Mouse (Mus musculus): ENCODE data around the gene Rnf8. TPM values are rescaled to one million over a fixed set of nuclear protein-coding genes. Genes with fewer than 3 reads are reported as not detected.
"Not testable (repeated sequence)": the region's sequence is repeated elsewhere in the genome, so short reads cannot be mapped to it uniquely, and the experiment has no call there.

Gene Rnf8
- polyA plus RNA-seq, 1 experiment from 2014 or later: 67.3 TPM

GRCm38 (mm10) chr17:29595891-29596770 lies 18.5 kb upstream of the Rnf8 start:
- ATAC-seq (ENCODE audit: insufficient number of reproducible peaks, low FRiP score, low TSS enrichment, low read depth): no peak
- WGBS: 87% methylated on average over 15 of the region's 15 CpGs
- peaks cover 69% of the 10 kb centered on the region for H3K36me3 ChIP-seq
- no peak overlapping the region for H3K9ac ChIP-seq
- no peaks in the 10 kb centered on the region for H3K27me3 ChIP-seq
- H3K4me1 ChIP-seq: no peaks in the 10 kb centered on the region
- no peaks in the 10 kb centered on the region for H3K9me3 ChIP-seq
- no peak overlapping the region for H3K4me2 ChIP-seq
- no peak overlapping the region for H3K27ac ChIP-seq
- H3K4me3 ChIP-seq: no peak overlapping the region

GRCm38 (mm10) chr17:29596771-29597132 lies 17.8 kb upstream of the Rnf8 start:
- H3K9me3 ChIP-seq: no peaks in the 10 kb centered on the region
- no peaks in the 10 kb centered on the region for H3K27me3 ChIP-seq
- ATAC-seq (ENCODE audit: insufficient number of reproducible peaks, low FRiP score, low TSS enrichment, low read depth): no peak
- H3K4me2 ChIP-seq: no peak overlapping the region
- 91% methylated on average over 13 of the region's 13 CpGs for WGBS
- no peak overlapping the region for H3K27ac ChIP-seq
- no peak overlapping the region for H3K9ac ChIP-seq
- no peak overlapping the region for H3K4me3 ChIP-seq
- H3K36me3 ChIP-seq: peaks cover 73% of the 10 kb centered on the region
- H3K4me1 ChIP-seq: no peaks in the 10 kb centered on the region

- ATAC-seq (ENCODE audit: insufficient number of reproducible peaks, low FRiP score, low TSS enrichment, low read depth): no peak
- Histone ChIP-seq H3K4me2 (no peak overlapping the region), H3K9ac (no peak overlapping the region), H3K27ac (no peak overlapping the region), H3K9me3 (no peaks in the 10 kb centered on the region), H3K4me1 (no peaks in the 10 kb centered on the region), H3K27me3 (no peaks in the 10 kb centered on the region), H3K36me3 (peaks cover 85% of the 10 kb centered on the region), H3K4me3 (no peak overlapping the region)
- 92% methylated on average over 14 of the region's 14 CpGs for WGBS
Observed at GRCm38 (mm10) chr17:29599051-29599450, 15.5 kb upstream of the Rnf8 start.

GRCm38 (mm10) chr17:29599537-29599936 lies 15.1 kb upstream of the Rnf8 start:
- no peak overlapping the region for H3K4me2 ChIP-seq
- peaks cover 87% of the 10 kb centered on the region for H3K36me3 ChIP-seq
- no peak overlapping the region for H3K27ac ChIP-seq
- H3K4me1 ChIP-seq: no peaks in the 10 kb centered on the region
- no peak overlapping the region for H3K9ac ChIP-seq
- no peaks in the 10 kb centered on the region for H3K9me3 ChIP-seq
- no peaks in the 10 kb centered on the region for H3K27me3 ChIP-seq
- no peak overlapping the region for H3K4me3 ChIP-seq
- 81% methylated on average over 8 of the region's 8 CpGs for WGBS
- ATAC-seq (ENCODE audit: insufficient number of reproducible peaks, low FRiP score, low TSS enrichment, low read depth): no peak

GRCm38 (mm10) chr17:29601391-29601790 lies 13.2 kb upstream of the Rnf8 start:
- H3K9me3 ChIP-seq: no peaks in the 10 kb centered on the region
- 79% methylated on average over 4 of the region's 4 CpGs for WGBS
- no peaks in the 10 kb centered on the region for H3K27me3 ChIP-seq
- no peak overlapping the region for H3K27ac ChIP-seq
- no peak for ATAC-seq (ENCODE audit: insufficient number of reproducible peaks, low FRiP score, low TSS enrichment, low read depth)
- no peak overlapping the region for H3K4me3 ChIP-seq
- no peak overlapping the region for H3K4me2 ChIP-seq
- peaks cover 78% of the 10 kb centered on the region for H3K36me3 ChIP-seq
- no peaks in the 10 kb centered on the region for H3K4me1 ChIP-seq
- H3K9ac ChIP-seq: no peak overlapping the region

GRCm38 (mm10) chr17:29603283-29603682 lies 11.3 kb upstream of the Rnf8 start:
- H3K4me2 ChIP-seq: no peak overlapping the region
- 25% methylated on average over 6 of the region's 6 CpGs for WGBS
- no peaks in the 10 kb centered on the region for H3K4me1 ChIP-seq
- H3K36me3 ChIP-seq: peaks cover 62% of the 10 kb centered on the region
- H3K9ac ChIP-seq: no peak overlapping the region
- H3K27me3 ChIP-seq: no peaks in the 10 kb centered on the region
- no peak overlapping the region for H3K27ac ChIP-seq
- H3K9me3 ChIP-seq: no peaks in the 10 kb centered on the region
- no peak for ATAC-seq (ENCODE audit: insufficient number of reproducible peaks, low FRiP score, low TSS enrichment, low read depth)
- H3K4me3 ChIP-seq: no peak overlapping the region

- not testable (repeated sequence) for H3K9me3 ChIP-seq; H3K27ac ChIP-seq; H3K9ac ChIP-seq; H3K27me3 ChIP-seq; H3K4me3 ChIP-seq; H3K36me3 ChIP-seq; H3K4me2 ChIP-seq; ATAC-seq (ENCODE audit: insufficient number of reproducible peaks, low FRiP score, low TSS enrichment, low read depth)
- H3K4me1 ChIP-seq: peaks cover 29% of the 10 kb centered on the region
- WGBS: 86% methylated on average over 5 of the region's 5 CpGs
Observed at GRCm38 (mm10) chr17:29613453-29613852, 1.1 kb upstream of the Rnf8 start.

- Histone ChIP-seq H3K9ac (peak overlapping the region; percentile 98), H3K27ac (peak overlapping the region; percentile 94), H3K4me2 (peak overlapping the region; percentile 65), H3K9me3 (no peaks in the 10 kb centered on the region), H3K27me3 (no peaks in the 10 kb centered on the region), H3K4me3 (peak overlapping the region; percentile 83), H3K36me3 (peaks cover 16% of the 10 kb centered on the region), H3K4me1 (peaks cover 29% of the 10 kb centered on the region)
- under 1% methylated on average over 40 of the region's 43 CpGs for WGBS
- ATAC-seq (ENCODE audit: insufficient number of reproducible peaks, low FRiP score, low TSS enrichment, low read depth): no peak; the same call in 1 of the 2 replicates
Observed at GRCm38 (mm10) chr17:29615024-29615551, 498 bp downstream of the Rnf8 start.

- Histone ChIP-seq H3K36me3 (peaks cover 17% of the 10 kb centered on the region), H3K9ac (peak overlapping the region; percentile 98), H3K27ac (peak overlapping the region; percentile 94), H3K4me2 (peak overlapping the region; percentile 65), H3K4me3 (peak overlapping the region; percentile 83), H3K4me1 (peaks cover 29% of the 10 kb centered on the region), H3K9me3 (no peaks in the 10 kb centered on the region), H3K27me3 (no peaks in the 10 kb centered on the region)
- ATAC-seq (ENCODE audit: insufficient number of reproducible peaks, low FRiP score, low TSS enrichment, low read depth): no peak
- 9% methylated on average over 4 of the region's 4 CpGs for WGBS
Observed at GRCm38 (mm10) chr17:29615616-29616015, 1.0 kb downstream of the Rnf8 start.

- Histone ChIP-seq H3K4me1 (peaks cover 26% of the 10 kb centered on the region), H3K4me2 (no peak overlapping the region), H3K27me3 (no peaks in the 10 kb centered on the region), H3K4me3 (no peak overlapping the region), H3K36me3 (peaks cover 53% of the 10 kb centered on the region), H3K9ac (no peak overlapping the region), H3K27ac (no peak overlapping the region), H3K9me3 (no peaks in the 10 kb centered on the region)
- 87% methylated on average over 3 of the region's 3 CpGs for WGBS
- ATAC-seq (ENCODE audit: insufficient number of reproducible peaks, low FRiP score, low TSS enrichment, low read depth): no peak
Observed at GRCm38 (mm10) chr17:29619231-29619630, 4.6 kb downstream of the Rnf8 start.

GRCm38 (mm10) chr17:29623488-29623887 lies 8.9 kb downstream of the Rnf8 start:
- Histone ChIP-seq H3K4me3 (no peak overlapping the region), H3K9ac (no peak overlapping the region), H3K4me2 (no peak overlapping the region), H3K27ac (no peak overlapping the region), H3K4me1 (no peaks in the 10 kb centered on the region), H3K36me3 (peaks cover 90% of the 10 kb centered on the region), H3K27me3 (no peaks in the 10 kb centered on the region), H3K9me3 (no peaks in the 10 kb centered on the region)
- WGBS: 95% methylated on average over 8 of the region's 8 CpGs
- no peak for ATAC-seq (ENCODE audit: insufficient number of reproducible peaks, low FRiP score, low TSS enrichment, low read depth)

- no peak overlapping the region for H3K4me2 ChIP-seq
- H3K27me3 ChIP-seq: no peaks in the 10 kb centered on the region
- no peaks in the 10 kb centered on the region for H3K4me1 ChIP-seq
- H3K9me3 ChIP-seq: no peaks in the 10 kb centered on the region
- H3K4me3 ChIP-seq: no peak overlapping the region
- H3K36me3 ChIP-seq: peaks cover 94% of the 10 kb centered on the region
- WGBS: 96% methylated on average over 9 of the region's 9 CpGs
- ATAC-seq (ENCODE audit: insufficient number of reproducible peaks, low FRiP score, low TSS enrichment, low read depth): no peak
- H3K9ac ChIP-seq: no peak overlapping the region
- no peak overlapping the region for H3K27ac ChIP-seq
Observed at GRCm38 (mm10) chr17:29627285-29627684, 12.7 kb downstream of the Rnf8 start.

All from limb, embryonic 15.5 days (tissue).